Mouse (Mus musculus): Measurements from ENCODE around the gene Cyth1. TPM values are rescaled to one million over a fixed set of nuclear protein-coding genes. Genes with fewer than 3 reads are reported as not detected.

Gene Cyth1
- polyA plus RNA-seq (2012): 3.9 and 4.5 TPM in 2 replicates

GRCm38 (mm10) chr11:118248150-118249011, at the start of gene Cyth1:
Gene Cyth1 (minus strand): TSS chr11:118248592.
- no peak for TF ChIP-seq GATA1 (IDR thresholded peaks at IDR 0.05; ENCODE audit: low read length)

- TF ChIP-seq GATA1 (IDR thresholded peaks at IDR 0.05; ENCODE audit: low read length): no peak
Observed at GRCm38 (mm10) chr11:118297967-118298366, 49.6 kb upstream of the Cyth1 start.

GRCm38 (mm10) chr11:118295026-118295425, 46.6 kb upstream of the Cyth1 start:
- no peak for TF ChIP-seq GATA1 (IDR thresholded peaks at IDR 0.05; ENCODE audit: low read length)

- TF ChIP-seq GATA1 (IDR thresholded peaks at IDR 0.05; ENCODE audit: low read length): no peak
Observed at GRCm38 (mm10) chr11:118292671-118293070, 44.3 kb upstream of the Cyth1 start.

- no peak for TF ChIP-seq GATA1 (IDR thresholded peaks at IDR 0.05; ENCODE audit: low read length)
Observed at GRCm38 (mm10) chr11:118289999-118290889, 41.9 kb upstream of the Cyth1 start, which contains the start of gene Usp36. Gene Usp36 (minus strand): TSS chr11:118290244.

GRCm38 (mm10) chr11:118289562-118289961, 41.2 kb upstream of the Cyth1 start:
- no peak for TF ChIP-seq GATA1 (IDR thresholded peaks at IDR 0.05; ENCODE audit: low read length)

GRCm38 (mm10) chr11:118289037-118289511, 40.7 kb upstream of the Cyth1 start:
- no peak for TF ChIP-seq GATA1 (IDR thresholded peaks at IDR 0.05; ENCODE audit: low read length)

- no peak for TF ChIP-seq GATA1 (IDR thresholded peaks at IDR 0.05; ENCODE audit: low read length)
Observed at GRCm38 (mm10) chr11:118287573-118287972, 39.2 kb upstream of the Cyth1 start.

GRCm38 (mm10) chr11:118286434-118286833, 38.0 kb upstream of the Cyth1 start:
- TF ChIP-seq GATA1 (IDR thresholded peaks at IDR 0.05; ENCODE audit: low read length): no peak

GRCm38 (mm10) chr11:118285791-118286190, 37.4 kb upstream of the Cyth1 start:
- no peak for TF ChIP-seq GATA1 (IDR thresholded peaks at IDR 0.05; ENCODE audit: low read length)

GRCm38 (mm10) chr11:118280218-118280617, 31.8 kb upstream of the Cyth1 start:
- TF ChIP-seq GATA1 (IDR thresholded peaks at IDR 0.05; ENCODE audit: low read length): no peak

- no peak for TF ChIP-seq GATA1 (IDR thresholded peaks at IDR 0.05; ENCODE audit: low read length)
Observed at GRCm38 (mm10) chr11:118276328-118276727, 27.9 kb upstream of the Cyth1 start.

- TF ChIP-seq GATA1 (IDR thresholded peaks at IDR 0.05; ENCODE audit: low read length): no peak
Observed at GRCm38 (mm10) chr11:118275092-118275491, 26.7 kb upstream of the Cyth1 start.

GRCm38 (mm10) chr11:118269827-118270226, 21.4 kb upstream of the Cyth1 start:
- TF ChIP-seq GATA1 (IDR thresholded peaks at IDR 0.05; ENCODE audit: low read length): no peak

- no peak for TF ChIP-seq GATA1 (IDR thresholded peaks at IDR 0.05; ENCODE audit: low read length)
Observed at GRCm38 (mm10) chr11:118266666-118267046, 18.3 kb upstream of the Cyth1 start.

All from G1E-ER4 (cell line).